Mouse (Mus musculus) brain, embryonic 18.5 days (tissue): ENCODE results near the gene Pdzk1ip1.

ENCODE experiments used
- DNase-seq: peaks from one replicate; pipeline ENCODE4 v3.0.0-alpha.2; 2012; ENCODE audit warnings: low read depth, low spot score

The Pdzk1ip1 gene

DNA sequence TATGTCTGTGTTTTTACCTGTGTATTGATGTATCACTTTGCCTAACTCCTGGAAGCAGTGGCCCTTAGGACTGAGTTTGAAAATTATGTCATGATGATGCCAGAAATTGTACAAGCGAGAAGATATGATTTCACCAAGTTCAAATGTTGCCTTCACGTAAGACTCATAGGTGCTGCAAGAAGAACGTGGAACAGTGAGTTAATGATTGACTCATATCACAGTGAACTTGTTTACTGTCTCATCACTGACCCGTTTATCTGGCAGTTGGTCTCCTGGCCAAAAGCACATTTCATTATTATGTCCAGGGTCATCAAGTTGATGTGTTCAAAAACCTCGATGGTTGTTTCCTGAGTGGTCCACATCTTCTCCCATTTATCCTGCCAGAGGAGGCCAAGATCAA is 33.1 kb downstream of the Pdzk1ip1 start:
- no peak for DNase-seq

DNA sequence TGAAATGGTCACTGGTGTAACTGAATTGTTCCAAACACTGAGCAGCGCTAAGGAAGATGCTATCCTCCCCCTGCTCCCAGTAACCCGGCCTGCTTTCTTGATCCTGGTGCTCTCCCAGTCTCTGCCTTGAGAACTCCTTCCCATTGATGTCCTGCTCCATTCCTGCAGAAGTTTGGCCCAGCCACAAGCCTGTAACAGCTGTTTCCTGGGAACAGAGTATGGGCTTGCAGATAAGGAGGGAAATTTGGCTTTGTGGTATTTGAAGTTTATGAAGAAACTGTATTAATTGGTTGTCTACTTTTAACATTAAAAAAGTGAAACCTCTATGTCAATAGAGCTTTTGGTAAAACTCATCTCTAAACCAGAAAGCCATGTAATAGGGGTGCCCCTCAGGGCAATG is 35.0 kb downstream of the Pdzk1ip1 start:
- DNase-seq, result no peak

DNA sequence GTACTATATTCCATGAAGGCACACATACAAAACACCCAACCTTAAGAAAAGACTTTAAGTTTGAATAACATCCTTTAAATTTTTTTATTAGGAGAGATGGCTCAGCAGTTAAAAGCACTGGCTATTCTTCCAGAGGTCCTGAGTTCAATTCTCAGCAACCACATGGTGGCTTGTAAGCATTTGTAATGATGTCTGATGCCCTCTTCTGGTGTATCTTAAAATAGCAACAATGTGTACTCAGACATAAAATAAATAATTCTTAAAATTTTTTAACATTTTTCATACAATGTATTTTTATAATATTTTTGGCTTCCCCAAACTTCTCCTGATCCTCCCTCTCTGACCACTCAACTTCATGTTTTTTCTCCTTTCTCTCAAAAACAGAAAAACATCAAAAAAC is 36.2 kb downstream of the Pdzk1ip1 start:
- DNase-seq, result no peak

DNA sequence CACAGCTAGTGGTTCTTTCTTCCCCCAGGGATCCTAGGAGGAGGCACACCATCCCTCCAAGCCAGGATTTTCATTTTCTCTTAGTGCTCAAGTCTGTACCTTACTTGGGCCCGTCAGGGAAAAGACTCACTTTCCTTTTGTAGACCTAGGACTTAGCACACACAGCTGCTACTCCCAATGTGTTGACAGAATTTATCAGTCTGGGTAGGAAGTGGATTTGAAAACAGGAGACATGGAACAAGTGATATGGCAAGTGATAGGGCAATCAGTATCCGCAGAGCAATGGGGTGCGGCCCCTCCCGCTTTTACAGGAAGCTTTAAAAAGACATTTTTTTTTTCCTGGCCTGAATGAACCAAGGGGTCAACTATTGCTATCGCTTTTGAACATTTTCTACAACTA is 44.6 kb downstream of the Pdzk1ip1 start:
- no peak for DNase-seq

DNA sequence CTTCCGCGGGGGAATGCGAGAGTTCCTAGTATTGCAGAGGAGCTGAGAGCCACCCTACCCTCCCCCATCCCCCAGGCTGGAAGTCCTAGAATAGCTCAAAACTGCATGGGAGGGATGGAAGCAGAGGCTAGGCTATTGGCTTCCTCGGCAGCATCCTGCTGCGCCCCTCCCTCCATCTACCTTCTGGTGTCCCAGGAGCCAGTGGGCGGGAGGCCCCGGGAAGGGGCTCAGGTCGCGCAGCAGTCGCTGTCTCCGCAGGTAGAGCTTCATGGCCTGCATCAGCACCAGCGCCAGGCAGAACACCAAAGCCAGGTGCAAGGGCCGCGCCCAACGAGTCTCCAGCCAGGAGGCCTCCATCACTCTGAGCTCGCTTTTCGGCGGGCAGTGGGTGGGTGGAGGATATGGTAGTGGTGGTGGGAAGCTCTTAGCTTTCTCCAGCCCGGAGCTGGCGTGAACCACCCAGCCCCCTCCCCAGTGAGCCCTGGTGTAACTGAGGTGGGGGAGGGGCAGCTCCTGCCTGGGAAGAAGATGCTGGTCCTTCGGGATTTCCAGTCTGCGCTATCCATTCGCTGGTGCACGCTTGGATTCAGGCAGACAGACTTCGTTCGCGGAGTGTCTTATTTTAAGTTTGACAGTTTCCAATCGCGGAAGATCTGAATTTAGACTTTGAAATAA is 45.2 kb downstream of the Pdzk1ip1 start, which contains the start of gene Cyp4x1:
Gene Cyp4x1, minus strand, starts transcription at position 661 of the 675 bp plus-strand sequence.
- DNase-seq, result no peak

DNA sequence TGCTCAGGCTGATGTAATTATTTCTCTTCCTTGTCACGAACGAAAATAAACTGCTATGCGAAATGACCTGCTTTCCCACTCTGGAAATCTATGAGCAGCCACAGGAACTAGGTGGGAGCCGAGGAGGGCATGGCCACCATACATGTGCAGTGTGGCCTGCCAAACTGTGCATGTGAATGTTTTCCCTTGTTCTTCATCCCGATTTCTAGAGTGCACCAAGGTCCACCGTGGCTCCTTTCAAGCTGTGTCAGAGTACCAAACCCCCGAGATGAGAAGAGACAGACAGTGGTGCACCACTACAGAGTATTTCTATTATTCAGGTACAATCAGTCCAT is 45.8 kb downstream of the Pdzk1ip1 start:
- DNase-seq, result no peak
